Mouse (Mus musculus) mesoderm, embryonic 11.5 days (tissue): ENCODE results near the gene Fut1.

Source experiments
- DNase-seq: peaks from one replicate; pipeline ENCODE4 v3.0.0-alpha.2; 2012; ENCODE audit warnings: low read depth, low spot score

Fut1 gene

DNA sequence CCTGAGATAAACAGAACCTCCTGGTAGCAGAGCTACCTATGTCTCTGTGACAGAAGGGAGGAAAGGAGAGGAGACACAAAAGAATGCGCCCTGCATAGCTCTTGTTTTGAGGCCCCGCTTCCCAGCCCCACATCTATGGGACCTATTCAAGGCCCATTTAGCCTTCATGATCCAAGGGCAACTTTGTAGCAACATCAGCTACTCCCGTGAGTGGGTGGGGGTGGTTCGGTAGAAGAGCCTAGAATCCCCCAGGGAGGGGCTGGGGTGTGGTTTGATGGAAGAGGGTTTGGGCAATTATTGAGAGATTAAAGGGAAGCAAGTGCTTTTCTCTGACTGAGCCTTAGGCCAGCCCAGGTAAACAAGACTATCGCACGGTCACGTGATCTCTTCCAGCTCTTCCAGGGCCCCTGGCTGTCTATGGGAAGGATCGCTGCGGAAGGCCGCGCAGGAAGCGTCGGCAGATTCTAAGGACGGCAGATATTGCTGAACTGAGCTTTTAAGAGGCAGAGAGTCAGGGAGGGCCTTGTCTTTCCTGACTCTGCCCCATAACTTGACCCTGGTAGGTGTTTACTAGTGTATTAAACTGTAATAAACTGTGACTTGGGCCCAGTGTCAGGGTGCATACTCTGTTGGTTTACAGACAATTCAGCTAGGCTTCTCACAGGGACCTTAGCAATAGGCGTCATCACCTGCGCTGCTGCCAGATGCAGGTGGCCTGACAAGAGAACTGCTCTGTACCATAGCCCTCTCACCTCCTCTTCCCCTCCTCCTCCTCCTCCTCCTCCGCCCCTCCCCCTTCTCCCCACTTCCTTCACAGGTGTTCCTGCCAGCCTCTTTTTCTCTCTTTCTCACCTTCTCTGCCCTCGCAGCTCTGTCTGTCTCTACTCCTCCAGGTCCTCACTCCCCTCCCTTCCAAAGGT lies 17.9 kb upstream of the Fut1 start:
- no peak for DNase-seq

DNA sequence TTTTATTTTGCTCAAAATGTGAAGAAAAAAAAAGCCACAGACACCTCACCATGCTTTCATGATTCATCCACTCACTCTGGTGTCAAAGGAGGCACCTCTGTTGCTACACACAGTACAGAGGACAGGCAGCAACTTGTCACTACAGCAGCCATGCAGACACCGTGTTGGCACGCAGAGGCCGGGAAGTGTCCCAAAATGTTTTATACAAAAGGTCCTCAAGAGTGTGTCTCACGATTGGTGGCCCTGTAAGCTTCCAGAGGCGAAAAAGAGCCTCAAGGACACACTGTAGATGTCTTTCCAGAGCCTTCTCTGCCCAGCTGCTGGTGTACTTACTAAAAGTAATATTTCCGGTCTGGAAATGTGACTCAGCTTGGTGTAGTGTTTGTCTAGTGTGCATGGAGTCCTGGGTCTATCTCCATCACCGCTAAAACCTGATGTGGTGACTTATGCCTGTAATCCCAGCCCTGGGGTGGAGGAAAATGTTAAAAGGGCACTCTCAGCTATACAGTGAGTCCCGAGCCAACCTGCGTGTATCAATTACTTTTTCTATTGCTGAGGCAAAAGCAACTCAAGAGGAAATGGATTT lies 11.3 kb upstream of the Fut1 start:
- no peak for DNase-seq

DNA sequence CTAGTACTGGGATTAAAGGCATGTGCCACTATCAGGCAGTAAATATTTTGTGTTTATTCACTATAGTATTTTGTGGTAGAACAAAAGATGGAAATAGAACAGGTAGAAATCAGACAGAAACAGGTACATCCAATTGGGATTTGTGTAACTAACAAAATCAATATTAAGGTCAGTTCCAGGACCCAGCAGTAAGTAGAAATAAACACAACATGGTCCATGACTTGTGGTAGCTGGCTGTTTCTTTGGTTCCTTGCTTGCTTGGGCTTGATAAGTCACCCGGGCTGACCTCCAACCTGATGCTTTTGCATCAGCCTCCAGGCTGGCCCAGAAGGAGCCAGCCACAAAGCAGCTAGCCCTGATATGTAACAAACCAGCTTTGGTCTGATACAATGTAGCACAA lies 7.6 kb upstream of the Fut1 start:
- DNase-seq: no peak

DNA sequence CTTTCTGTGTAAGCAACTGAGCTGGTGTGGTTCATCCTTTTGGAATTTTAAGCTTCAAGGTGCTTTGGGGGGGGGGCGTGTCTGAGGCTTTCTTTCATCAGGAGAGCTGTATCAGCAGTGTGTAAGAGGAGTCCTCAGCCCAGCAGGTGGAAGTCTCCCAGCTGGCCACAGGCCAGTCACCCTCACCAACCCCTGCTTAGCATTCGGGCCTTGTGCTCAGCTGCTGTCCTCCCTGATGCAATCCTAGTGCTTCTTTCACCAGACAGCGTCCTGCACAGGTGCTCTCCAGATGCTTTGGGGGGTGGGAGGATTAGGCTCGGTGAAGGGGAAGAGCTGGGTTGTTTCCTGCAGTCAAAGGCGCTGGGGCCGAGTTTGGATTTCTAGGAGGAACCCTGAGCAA lies 812 bp upstream of the Fut1 start:
- DNase-seq: peak; percentile 61

DNA sequence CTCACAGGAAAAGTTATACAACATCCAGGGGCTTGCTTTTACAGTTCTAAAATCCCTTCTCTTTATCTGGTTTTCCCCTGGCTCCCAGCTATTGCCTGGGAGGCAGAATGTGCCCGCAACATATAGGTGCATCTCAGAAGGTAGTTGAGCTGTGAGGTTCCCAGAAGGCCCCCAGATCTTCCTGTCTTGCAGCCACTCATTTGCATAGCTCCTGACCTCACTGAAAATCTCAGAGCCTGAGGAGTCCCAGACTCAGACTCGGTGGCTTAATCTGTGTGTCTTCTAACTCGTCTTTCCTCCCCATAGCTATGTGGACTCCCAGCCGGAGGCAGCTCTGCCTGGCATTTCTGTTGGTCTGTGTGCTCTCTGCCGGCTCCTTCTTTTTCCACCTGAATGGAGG lies 1.2 kb downstream of the Fut1 start:
- DNase-seq: no peak

DNA sequence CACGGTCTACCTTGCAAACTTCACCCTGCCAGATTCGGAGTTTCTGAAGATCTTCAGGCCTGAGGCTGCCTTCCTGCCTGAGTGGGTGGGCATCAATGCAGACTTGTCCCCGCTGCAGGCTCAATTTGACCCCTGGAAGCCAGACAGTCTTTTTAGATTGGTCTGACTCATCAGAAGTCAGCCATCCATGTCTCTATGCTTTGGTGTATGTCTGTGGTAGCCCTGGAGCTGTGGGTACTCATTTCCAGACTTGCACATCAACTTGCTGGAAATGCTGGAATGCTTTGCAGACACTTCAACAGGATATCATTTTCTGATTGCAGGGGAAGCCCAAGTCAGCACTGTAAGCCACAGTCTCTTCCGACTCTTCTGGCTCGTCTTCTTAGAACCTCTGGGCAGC lies 2.5 kb downstream of the Fut1 start:
- no peak for DNase-seq

DNA sequence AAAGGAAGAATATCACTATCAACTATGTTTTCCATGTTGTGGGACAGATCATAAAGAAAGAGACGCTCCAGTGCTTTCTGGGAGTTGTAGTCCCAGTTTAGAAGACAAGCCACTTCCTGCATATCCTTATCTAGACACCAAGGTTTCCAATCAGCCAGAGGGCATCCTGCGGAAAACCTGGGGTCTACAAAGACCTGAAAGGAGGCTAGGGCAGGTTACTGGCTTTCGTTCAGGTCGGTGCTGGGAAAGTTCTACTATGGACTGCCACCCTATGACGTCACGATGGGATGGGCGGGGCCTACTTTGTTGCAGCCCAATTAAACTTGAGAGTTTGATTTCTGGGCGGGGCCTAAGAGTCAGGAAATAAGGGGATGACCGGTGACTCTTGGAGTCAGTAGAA lies 4.4 kb downstream of the Fut1 start, which contains the start of gene Izumo1:
Gene Izumo1, plus strand, starts transcription at position 369 of the 400 bp plus-strand sequence.
- DNase-seq: no peak

DNA sequence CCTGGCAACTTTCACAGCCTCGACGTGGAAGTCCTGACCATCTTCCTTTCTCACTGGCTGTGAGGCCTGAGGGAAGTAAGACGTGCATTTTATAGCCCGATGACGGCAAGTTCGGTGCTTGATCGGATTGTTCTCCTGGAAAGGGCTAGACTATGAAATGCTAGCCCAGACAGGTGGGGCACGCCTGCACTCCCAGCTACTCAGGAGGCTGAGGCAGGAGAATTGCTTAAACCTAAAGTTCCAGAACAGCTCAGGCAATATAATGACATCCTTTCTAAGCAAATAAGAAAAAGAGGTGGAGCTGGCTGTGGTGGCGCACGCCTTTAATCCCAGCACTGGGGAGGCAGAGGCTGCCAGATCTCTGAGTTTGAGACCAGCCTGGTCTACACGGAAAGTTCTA lies 6.4 kb downstream of the Fut1 start:
- no peak for DNase-seq

DNA sequence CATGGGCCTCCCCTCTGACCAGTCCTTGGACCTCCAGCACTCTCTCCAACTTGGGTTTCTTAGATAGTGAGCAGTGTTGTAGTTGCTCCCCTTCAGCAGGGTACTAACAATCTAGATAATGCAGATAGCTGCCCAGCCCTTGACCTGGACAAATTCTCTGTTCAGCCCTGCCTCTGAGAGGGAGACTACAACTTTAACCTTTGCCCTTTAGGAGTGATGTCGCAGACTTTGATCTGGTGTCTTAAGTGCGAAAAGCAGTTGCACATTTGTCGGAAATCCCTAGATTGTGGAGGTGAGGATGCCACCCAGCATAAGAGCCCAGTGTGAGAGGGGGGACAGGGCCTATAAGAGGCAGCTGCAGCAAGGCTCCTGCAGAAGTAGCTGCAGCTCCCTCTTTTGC lies 7.6 kb downstream of the Fut1 start:
- DNase-seq: no peak

DNA sequence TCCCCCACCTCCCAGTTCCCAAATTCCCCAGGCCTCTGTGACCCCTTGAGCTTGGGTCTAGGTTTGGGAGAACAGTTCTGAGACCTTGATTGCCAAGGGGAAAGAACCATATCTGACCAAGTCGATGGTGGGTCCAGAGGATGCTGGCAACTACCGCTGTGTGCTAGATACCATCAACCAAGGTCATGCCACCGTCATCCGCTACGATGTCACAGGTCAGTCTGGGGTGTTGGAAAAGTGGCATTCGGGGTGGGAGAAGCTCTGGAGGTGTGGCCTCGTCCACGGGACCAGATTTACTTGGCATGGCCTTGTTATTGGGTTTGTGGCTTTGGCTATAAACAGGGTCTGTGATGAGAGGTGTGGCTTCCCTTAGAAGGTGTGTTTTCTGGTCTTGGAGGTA lies 8.4 kb downstream of the Fut1 start:
- DNase-seq: no peak

DNA sequence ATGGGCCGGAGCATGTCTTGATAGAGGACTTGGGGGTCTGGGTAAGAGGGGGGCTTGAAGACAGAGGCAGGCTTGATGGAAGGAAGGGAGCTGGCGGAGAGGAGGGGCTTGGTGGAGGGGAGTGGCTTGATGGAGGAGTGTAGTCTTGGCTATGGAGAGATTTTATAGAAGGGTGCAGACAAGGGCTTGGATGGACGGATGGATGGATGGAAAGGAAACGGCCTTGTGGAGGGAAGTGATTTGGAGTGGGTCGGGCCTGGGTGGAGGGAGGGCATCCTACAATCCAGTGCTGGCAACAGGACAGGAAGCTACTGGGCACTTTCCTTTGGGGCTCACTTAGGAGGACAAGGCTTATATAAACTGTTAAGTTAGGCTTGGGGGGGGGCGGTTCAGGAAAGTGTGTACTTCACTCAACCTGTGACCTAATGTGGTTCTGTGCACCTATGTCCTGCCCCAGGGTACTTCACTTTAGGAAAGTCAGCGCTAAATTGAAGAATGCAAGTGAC lies 9.5 kb downstream of the Fut1 start:
- DNase-seq: no peak

DNA sequence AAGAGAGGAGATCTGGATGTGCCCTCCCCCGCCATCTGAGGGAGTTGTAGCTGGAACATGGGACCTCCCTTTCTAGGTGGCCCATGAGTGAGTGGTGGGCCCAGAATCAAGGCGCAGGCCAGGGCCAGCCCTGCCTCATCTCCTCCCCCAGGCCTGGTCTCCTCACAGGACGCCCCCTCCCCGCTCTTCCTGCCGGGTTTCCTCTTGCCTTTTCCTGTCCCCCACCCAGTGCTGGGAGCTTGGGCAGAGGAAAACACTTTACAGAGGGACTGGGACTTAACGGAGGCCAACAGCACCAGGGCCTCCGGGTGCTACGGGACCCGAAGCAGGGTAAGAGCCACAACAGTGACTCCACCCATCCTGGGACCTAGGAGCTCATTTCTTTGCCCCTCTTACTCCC lies 10.2 kb downstream of the Fut1 start, which contains the start of gene Rasip1:
Gene Rasip1, plus strand, starts transcription at position 228 of the 400 bp plus-strand sequence.
- DNase-seq: no peak

DNA sequence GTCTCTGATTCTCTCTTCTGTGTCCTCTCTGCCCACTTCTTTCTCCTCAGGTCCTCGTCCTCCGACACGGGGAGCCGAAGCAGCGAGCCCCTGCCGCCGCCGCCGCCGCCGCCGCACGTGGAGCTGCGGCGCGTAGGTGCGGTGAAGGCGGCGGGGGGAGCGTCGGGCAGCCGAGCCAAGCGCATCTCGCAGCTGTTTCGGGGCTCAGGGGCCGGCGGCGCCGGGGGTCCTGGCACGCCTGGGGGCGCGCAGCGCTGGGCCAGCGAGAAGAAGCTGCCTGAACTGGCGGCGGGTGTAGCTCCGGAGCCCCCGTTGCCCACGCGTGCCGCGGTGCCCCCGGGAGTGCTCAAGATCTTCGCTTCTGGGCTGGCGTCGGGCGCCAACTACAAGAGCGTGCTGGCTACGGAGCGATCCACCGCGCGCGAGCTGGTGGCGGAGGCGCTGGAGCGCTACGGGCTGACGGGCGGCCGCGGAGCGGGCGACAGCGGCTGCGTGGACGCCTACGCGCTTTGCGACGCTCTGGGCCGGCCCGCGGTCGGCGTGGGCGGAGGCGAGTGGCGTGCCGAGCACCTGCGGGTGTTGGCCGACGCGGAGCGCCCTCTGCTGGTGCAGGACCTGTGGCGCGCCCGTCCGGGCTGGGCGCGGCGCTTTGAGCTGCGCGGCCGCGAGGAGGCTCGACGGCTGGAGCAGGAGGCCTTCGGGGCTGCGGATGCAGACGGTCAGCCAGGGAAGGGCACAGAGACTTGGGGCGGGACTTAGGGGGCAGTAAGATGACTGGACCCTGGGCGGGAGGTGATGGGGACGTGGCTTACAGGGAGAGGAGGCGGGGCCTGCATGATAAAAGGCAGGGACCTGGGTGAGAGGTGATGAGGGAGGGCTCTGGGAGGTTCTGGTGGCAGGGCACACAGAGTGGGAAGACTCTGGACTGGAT lies 11.5 kb downstream of the Fut1 start:
- peak; percentile 93 for DNase-seq

DNA sequence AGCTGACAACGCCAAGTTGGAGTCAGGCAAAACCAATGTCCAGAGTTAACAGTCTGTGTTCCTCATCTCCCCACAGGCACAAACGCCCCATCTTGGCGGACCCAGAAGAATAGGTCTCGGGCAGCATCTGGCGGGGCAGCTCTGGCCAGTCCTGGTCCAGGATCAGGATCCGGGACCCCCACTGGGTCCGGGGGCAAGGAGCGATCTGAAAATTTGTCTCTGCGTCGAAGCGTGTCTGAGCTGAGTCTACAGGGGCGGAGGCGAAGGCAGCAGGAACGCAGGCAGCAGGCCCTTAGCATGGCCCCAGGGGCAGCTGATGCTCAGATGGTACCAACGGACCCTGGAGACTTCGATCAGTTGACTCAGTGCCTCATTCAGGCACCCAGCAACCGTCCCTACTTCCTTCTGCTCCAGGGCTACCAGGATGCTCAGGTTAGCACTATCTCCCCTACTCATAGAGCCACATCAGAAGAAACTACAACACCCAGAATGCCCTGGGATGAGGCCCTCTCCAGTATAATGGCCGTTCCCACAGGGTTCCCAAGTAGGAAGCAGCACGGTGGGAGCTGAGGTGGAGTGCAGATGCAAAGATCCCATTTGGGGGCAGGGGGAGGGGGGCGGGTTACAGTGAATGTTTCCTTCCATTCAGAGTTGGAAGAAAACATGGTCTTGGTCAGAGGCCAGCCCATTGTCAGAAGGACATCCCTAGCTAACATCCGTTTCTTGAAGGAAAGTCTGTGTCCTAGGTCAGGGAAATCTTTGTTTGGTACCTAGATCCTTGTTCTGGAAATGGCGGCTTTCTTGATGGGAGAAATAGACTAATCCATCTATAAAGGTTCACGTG lies 13.2 kb downstream of the Fut1 start:
- no peak for DNase-seq

DNA sequence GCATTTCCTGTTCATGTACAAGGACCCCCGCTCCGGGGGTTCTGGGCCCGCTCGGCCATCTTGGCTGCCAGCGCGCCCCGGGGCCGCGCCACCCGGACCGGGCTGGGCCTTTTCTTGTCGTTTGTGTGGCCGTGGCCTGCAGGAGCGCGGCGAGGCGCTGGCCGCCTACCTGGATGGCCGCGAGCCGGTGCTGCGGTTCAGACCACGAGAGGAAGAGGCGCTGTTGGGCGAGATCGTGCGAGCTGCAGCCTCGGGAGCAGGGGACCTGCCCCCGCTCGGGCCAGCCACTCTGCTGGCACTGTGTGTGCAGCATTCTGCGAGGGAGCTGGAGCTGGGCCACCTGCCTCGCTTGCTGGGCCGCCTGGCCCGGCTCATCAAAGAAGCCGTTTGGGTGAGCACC lies 15.4 kb downstream of the Fut1 start:
- no peak for DNase-seq

DNA sequence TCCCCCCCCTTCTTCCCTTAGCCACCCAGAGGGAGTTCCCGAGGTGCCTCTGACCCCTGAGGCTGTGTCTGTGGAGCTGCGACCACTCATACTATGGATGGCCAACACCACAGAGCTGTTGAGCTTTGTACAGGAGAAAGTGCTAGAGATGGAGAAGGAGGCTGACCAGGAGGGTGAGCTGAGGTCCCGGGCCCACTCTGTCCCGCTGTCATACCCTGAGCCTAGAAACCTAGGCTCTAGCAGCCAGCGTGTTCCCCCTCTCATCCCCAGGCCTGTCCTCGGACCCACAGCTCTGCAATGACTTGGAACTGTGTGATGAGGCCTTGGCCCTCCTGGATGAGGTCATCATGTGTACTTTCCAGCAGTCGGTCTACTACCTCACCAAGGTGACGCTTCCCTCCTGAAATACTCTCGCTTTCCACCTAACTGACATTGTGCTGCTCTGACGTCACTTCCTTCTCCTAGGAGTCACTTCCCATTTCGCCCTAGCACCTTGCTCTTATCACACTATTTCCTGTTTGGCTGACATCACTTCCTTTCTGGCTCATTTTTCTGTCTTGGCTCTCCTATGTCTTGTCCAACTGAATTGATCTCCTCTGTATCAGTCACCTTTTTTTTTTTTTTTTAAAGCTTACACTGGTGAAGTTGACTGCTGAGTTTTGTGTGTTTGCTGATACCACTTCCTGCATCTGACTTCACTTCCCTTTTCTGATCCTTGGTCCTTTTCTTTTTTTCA lies 18.0 kb downstream of the Fut1 start:
- no peak for DNase-seq

DNA sequence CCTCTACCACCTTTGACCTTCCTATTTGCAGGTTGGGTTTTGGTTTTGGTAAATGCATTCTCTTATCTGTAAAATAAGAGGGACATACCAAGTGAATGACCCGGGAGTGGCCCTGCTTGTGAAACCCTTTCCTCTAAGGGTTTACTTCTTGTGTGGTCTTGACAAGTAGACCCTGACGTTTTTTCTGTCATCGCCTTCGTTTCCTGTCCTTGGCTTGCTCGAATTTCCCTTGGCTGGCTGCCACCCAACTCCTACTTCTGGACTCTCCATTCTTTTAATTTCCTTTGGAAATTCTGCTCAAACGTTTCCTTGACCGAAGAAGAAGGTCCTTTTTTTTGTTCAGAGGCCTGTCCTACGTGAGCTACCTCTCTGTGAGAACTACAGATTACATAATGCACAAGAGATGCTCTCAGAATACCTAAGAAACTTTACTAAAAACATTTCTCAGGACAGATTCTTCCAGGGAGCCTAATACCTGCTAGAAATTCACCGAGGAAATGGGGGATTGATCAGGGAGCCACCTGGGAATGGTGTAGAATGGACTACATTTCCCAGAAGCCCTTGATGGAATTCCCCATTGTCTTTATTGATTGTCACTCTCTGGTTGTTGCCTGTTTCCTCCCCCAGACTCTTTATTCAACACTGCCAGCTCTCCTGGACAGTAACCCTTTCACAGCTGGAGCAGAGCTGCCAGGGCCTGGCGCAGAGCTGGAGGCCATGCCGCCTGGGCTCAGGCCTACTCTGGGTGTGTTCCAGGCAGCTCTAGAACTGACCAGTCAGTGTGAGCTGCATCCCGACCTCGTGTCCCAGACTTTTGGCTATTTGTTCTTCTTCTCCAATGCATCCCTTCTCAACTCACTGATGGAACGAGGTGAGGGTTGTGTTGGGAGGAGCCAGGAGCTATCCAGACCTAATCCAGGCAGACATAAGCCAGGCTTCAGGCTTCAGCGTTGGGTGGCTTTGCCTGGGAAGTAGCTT lies 18.9 kb downstream of the Fut1 start:
- no peak for DNase-seq

DNA sequence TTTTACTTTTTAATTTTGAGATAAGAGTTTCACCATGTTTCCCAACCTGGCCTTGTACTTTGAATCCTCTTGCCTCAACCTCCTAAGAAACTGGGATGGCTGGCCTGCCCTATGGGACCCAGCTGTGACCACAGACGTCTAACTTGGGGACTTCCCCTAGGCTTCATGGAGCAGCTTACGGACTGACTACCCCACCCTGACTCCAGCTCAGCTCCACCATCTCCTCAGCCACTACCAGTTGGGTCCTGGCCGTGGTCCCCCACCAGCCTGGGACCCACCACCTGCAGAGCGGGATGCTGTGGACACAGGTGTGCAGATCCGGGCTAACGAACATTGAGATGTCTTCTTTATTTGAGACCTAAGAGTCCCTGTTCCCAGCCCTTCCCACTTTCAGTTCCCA lies 20.6 kb downstream of the Fut1 start:
- DNase-seq: no peak
